Mouse (Mus musculus): Measurements from ENCODE around the gene Kdm5a. TPM values are rescaled to one million over a fixed set of nuclear protein-coding genes. Genes with fewer than 3 reads are reported as not detected.

Gene Kdm5a
- total RNA-seq, 2 experiments from 2014 or later = 80.0 to 84.2 TPM

Other genes starting within 250 kb of the Kdm5a start
- under 1 TPM in 1 of 2 experiments, not detected in 1; 0.48 TPM for gene D330020A13Rik, start 69.8 kb upstream of the Kdm5a start, total RNA-seq (2021)
- gene B4galnt3, start 69.6 kb upstream of the Kdm5a start, total RNA-seq (2021) = 1 to 10 TPM; 6.7 to 8.7 TPM
- gene Ccdc77, start 250 bp downstream of the Kdm5a start, total RNA-seq (2021) = 10 to 100 TPM; 11.5 to 13.7 TPM
- gene Il17ra, start 99.1 kb downstream of the Kdm5a start, total RNA-seq (2021) = 10 to 100 TPM in 1 of 2 experiments, 1 to 10 TPM in 1; 9.9 to 14.4 TPM
- gene Tmem121b, start 129.7 kb downstream of the Kdm5a start, total RNA-seq (2021) = 1 to 10 TPM in 1 of 2 experiments, under 1 TPM in 1; 0.96 to 1.2 TPM
- gene Hdhd5, start 167.2 kb downstream of the Kdm5a start, total RNA-seq (2021) = 10 to 100 TPM; 34.8 to 35.1 TPM